Mouse (Mus musculus): ENCODE measurements around the gene Rptor.

Rptor gene

GRCm38 (mm10) chr11:119868138-119868537 is 265.4 kb downstream of the Rptor start:
- no peak for DNase-seq

GRCm38 (mm10) chr11:119868556-119868955 is 265.9 kb downstream of the Rptor start:
- DNase-seq, result no peak

- DNase-seq, result no peak
These were observed 268.4 kb downstream of the Rptor start for GRCm38 (mm10) chr11:119871141-119871540.

DNA sequence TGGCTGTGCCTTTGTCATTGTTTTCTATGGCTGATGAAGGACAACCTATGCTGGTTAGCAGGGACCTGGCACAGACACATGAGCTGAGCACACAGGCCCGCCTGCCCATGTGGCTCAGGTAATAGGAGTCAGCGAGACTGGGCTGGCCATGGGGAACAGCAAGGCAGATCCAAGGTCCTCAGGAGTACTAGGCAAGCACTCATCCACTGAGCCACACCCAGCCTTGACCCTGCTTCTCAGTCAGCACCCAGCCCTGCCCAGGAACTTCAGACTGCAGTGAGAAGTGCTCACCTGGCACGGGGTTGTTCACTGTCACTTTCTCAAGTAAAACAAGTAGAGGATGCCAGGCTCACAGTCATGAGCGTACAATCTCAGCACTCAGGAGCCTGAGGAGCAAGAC is 270.9 kb downstream of the Rptor start:
- no peak for DNase-seq

DNA sequence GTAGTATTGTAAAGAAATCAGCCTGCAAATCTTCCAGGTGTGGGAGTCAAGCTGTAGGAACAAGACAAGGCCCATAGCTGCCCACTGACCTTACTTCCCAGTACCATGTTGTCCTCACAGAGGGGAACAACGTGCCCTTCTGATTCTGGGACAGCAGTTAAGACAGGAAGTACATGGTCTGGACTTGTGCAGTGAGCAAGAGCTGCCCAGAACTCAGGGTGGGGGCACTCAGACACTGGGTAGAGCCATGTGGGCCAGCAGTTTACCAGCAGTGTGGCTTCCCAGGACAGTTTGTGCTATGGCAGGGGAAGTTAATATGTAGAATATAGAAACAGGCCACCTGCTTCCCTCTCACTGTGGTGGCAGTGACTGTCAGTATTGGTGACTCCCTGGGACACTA is 272.1 kb downstream of the Rptor start:
- no peak for DNase-seq

GRCm38 (mm10) chr11:119875685-119876084 is 273.0 kb downstream of the Rptor start:
- no peak for DNase-seq

GRCm38 (mm10) chr11:119877124-119877523 is 274.4 kb downstream of the Rptor start:
- DNase-seq, result no peak

DNA sequence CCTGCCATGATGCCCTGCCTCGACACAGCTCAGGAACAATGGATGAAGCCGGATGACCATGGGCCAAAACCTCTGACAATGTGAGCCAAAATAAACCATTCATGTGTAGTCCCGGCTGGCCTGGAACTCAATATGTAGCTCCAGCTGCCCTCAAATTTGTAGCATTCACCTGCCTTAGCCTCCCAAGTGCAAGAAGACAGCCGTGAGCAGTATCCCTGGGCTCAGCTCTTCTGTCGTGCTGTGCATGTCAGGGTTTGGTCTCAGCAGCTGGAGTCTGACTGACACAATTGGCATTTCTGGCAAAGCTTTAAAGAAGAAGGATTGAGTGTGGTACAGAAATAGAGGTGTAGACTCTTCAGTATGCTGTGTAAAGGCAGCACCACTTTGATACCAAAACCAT is 276.9 kb downstream of the Rptor start:
- DNase-seq, result no peak

DNA sequence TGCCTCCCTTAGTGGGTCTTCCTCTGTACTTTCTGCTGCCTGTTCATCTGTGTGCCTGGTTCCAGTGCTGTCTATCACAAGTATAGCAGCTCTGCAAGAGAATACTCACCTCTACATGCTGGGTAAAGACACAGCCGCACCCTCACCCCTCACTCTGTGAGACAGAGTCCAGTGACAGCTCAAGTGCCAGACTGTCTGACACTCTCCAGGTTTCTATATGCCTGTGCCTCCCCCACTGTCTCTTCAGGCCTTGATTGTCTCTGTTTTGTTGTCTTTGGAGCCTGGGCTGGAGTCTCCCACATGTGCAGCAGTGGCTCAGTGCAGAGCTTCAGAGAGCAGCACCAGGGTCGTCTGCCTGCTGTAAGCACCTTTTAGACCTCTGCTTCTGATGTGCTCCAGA is 280.9 kb downstream of the Rptor start:
- no peak for DNase-seq

- no peak for DNase-seq
These were observed 287.3 kb downstream of the Rptor start for GRCm38 (mm10) chr11:119889966-119890365.

- DNase-seq, result no peak
These were observed 289.0 kb downstream of the Rptor start for GRCm38 (mm10) chr11:119891601-119892215.

DNA sequence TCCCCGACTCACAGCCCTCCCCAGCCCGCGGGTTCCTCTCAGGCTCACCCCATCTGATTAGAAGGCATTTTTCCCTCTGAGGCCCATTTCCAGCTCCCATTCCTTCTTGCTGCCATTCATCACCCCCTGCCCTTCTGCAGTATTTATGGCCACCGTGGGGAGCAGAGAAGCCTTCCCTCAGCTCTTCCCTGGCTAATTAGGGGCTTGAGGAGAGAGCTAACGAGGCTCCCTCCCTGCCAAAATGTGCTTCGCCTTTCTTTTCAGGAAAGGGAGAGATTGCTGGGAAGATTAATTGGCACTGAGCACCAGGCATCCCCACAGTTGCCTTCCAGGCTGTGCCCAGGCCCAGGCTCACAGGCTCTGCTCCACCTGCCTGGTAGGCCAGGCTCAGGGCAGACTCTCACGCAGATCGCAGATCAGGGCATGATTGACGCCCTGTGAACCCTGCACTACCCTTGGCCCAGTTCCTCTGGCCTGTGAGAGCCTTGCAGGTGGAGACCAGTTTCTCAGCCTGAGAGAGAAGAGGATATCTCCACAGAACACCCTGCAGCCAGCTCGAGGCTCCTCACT is 291.0 kb downstream of the Rptor start:
- DNase-seq, result no peak

- DNase-seq, result no peak
These were observed 291.9 kb downstream of the Rptor start for GRCm38 (mm10) chr11:119894634-119895033.

DNA sequence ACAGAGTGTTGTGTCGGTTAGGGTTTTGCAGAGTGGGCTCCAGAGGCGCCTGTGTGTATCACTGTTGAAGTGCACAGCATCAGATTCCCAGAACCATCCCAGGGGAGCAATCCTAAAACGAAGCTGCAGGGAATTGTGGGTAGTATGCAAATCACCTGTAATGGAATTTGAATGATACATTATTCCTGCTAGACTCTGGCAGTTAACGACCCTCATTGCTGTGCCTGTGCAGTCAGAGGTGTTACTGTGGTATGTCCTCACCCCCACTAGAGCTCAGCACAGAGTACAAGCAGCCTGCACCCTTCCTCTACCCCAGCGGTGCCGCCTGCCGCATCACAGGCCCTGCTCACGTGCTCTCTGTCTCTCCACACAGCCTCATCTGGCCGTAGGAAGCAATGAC is 294.3 kb downstream of the Rptor start:
- DNase-seq, result no peak

GRCm38 (mm10) chr11:119898976-119899375 is 296.3 kb downstream of the Rptor start:
- no peak for DNase-seq

DNA sequence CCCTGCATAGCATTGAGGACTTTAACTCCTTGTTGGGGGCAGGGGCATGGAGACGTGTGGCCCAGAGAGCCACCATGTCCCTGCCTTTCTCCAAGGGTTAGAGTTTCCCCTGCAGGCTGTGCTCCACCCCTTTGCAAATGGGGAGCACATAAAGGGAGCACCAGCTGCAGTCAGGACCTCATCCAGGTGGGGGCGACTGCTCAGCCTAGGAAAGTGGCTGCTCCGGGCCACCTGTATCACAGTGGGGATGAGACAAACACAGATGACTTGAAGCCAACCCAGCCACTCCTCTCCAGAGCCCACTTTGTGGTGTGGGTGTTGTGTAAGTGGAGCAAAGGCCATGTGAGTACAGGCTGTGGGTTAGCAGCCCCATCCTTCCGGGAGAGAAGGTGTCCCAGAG is 298.5 kb downstream of the Rptor start:
- DNase-seq, result no peak

- no peak for DNase-seq
These were observed 300.2 kb downstream of the Rptor start for GRCm38 (mm10) chr11:119902891-119903290.

DNA sequence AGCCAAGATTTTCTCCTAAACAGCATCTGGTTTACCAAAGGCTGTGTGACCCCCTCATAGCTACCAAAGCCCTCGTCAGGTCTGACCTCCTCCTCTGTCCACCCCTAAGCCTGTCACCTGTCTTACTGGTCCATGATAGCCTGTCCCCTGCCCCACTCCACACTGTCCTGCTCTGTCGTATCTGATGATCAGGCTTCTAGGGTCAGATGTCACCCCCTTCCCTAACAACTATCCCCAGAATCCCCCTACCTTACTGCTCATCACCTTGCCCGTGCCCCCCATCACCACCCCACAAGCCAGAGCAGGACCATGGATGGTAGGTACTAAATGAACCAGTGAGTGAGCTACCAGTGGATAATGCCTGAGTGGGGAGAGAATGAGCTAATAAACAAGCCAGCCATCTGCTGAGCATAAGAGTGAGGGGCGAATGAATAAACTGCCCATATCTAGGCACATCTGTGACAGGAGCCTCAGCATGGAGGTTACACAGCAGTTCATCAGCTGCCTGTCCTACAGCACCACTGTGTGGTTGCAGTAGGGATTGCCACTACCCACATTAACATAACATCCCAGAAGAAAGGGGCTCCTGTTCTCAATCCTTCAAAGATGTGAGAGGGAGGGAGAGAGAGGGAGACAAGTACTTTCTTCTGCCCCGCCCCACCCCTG is 302.0 kb downstream of the Rptor start:
- peak in 1 of 2 experiments; percentile 82 for DNase-seq

GRCm38 (mm10) chr11:119905794-119906193 is 303.1 kb downstream of the Rptor start:
- DNase-seq, result no peak

- no peak for DNase-seq
These were observed 304.4 kb downstream of the Rptor start for GRCm38 (mm10) chr11:119907006-119907650.

DNA sequence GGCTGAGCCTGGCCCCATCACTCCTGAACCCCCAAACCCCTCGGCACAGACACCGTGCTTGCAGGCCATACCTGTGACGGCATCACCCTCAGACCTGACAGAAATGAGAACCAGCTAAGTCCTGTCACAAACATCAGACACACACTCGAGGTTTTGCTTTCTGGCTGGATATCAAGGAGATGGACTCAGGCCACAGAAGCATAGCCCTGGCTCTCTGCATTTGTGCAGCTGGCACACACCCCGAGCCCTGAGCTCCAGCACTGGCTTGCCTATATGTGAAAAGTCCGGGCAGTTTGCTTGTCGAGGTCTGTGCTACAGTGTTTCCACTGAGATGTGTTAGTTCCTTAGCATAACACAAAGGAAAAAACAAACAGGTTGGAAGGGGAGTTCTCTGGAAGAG is 305.0 kb downstream of the Rptor start:
- DNase-seq, result no peak

DNA sequence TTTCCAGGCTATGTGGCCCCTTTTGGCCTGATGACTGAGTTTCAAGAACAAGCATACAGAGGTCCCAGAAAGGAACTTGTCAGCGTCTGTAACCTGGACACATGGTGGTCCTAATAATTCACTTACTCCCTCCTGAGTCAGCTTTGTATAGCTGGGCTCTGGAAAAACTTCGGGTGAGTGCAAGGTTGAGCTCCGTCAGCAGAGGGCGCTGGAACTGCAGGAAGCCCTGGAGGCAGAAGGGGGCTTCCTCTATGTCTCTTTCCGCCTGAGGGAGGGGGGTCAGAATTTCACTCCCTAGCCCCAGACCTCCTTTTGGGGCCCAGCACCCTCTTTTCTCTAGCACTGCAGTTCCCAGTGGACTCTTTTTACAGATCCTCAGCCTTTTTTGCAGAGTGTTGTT is 306.7 kb downstream of the Rptor start:
- DNase-seq, result peak; percentile 56 to 87

DNA sequence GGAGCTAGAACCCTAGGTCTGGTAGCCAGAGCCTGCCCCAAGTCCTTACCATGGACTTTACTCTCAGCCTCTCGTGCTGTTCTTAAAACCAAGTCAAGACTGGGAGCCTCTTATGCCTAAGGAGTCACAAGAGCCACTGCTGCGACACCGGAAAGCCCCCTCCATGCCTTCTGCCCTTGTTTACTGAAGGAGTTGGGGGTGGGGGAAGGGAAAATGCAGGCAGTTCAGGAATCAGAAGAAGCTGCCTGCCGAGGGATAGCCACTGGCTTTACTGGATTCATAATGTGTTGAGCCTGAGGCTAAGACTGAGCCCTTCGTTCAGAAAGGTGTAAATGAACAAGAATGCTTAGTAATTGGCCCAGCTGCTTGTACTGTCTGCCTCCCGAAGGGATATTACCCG is 310.1 kb downstream of the Rptor start:
- peak in 1 of 2 experiments; percentile 43 for DNase-seq

Measured in kidney, postnatal 36 days (tissue).